Mouse (Mus musculus) small intestine, adult 2 months (tissue): ENCODE data around the gene March6.

Experiments
- CTCF ChIP-seq: fragments of 200-500 bp; IDR thresholded peaks from 2 replicates; pipeline ENCODE4 v1.5.1; 2012; ENCODE audit warnings: low read depth, mild to moderate bottlenecking, control low read depth, inconsistent platforms, low read length, moderate library complexity, mixed read lengths; ENCODE audit not compliant: insufficient replicate concordance, insufficient read length; ENCODE audit errors: extremely low read depth
- POLR2A ChIP-seq: fragments of 200-500 bp; IDR thresholded peaks from 2 replicates; pipeline ENCODE4 v1.6.1; 2012; ENCODE audit warnings: low read depth, mild to moderate bottlenecking, control low read depth, inconsistent platforms, low read length, moderate library complexity

DNA sequence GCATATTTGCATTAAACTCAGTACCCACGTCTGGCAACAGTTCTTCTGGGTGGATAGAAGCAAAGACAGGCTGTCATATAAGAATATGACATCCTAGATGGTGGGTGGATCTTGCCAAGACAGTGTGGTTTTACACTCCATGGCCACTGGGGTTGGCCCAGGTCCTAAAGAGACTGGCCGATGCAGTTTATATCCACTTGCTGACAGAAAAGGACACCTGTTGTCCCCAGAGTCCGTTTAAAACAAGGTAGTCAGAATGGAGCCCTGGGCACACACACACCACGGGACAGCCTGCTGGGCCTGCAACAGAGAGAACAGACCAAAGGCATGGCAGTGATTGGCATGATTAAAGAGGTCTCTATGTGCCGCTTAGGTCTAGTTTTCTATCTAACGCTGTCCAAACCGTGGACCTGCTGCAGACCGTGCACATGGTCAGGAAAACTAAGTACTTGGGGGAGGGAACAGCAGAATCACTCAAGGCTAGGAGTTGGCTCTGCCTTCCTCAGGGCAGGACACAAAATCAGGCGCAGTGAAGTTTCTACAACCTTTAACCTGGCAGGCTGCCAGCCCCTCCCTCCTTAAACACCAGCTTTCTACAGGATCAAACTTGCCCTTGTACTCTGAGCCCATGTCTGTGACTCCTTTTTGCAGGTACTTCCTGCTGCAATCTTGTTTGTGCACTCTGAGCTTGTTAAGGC, 38.6 kb upstream of the March6 start:
- TF ChIP-seq POLR2A (no peak), CTCF (no peak)
